Comparison of ENCODE assay signal across 9 mouse cellular contexts in the genomic region with DNA sequence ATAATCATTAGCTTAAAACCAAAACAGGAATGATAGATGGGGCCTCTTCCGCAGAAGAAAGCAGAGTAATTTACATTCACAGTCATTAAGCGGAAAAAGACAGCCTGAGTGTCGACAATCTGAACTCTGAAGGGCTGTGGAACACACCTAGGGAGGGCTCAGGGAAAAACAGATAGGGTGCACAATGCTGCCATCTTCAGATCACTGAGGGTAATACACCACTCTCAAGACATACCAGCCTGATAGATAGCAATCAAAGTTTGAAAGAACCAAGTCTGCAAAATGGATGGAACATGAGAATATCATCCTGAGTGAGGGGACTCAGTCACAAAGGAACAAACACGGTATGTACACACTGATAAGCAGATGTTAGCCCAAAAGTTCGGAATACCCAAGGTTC.
DNase-seq lines count a peak whose midpoint lies in the region; ATAC-seq and TF ChIP-seq lines count a peak whose summit lies in the region.
"Had no signal": no experiment of that assay in that cellular context is flagged by ENCODE, and none has a peak within 500 bp of the region (broad histone marks: within the 10 kb centered on the region; RNA-seq: fewer than 3 reads in every experiment).

No protein-coding gene starts in this region.

- no peaks in the 10 kb centered on the region for H3K27me3 ChIP-seq in thymus, adult 2 months (ENCODE audit: control insufficient read depth, insufficient read depth, low read length)
- H3K27me3 ChIP-seq in kidney, embryonic 14.5 days (ENCODE audit: control insufficient read depth, insufficient read depth, low read length), result no peaks in the 10 kb centered on the region
- H3K27me3 ChIP-seq in limb, embryonic 10.5 days (ENCODE audit: low read depth, poor library complexity, severe bottlenecking), result no peaks in the 10 kb centered on the region
- no peaks in the 10 kb centered on the region for H3K27me3 ChIP-seq in neural tube, embryonic 11.5 days (ENCODE audit: control insufficient read depth, insufficient read depth, low read length)
- H3K27me3 ChIP-seq: embryonic facial prominence, embryonic 12.5 days had no signal

- no peaks in the 10 kb centered on the region for H3K9me3 ChIP-seq in kidney, embryonic 14.5 days (ENCODE audit: control insufficient read depth, low read length)
- H3K9me3 ChIP-seq in limb, embryonic 10.5 days (replicated peaks), result no peaks in the 10 kb centered on the region
- H3K9me3 ChIP-seq in neural tube, embryonic 11.5 days (ENCODE audit: control insufficient read depth, low read length), result no peaks in the 10 kb centered on the region
- H3K9me3 ChIP-seq: embryonic facial prominence, embryonic 12.5 days had no signal

- peak; percentile 4 for DNase-seq in thymus, adult 2 months
- DNase-seq in thymus, postnatal 14 days, result no peak
- peak; percentile 89 for DNase-seq in cerebellum, adult 8-10 months
- peak; percentile 20 to 50 for DNase-seq in frontal cortex, postnatal 25 days (ENCODE audit: low spot score in 2 of 2)
- peak; percentile 52 for DNase-seq in limb, embryonic 10.5 days (ENCODE audit: low spot score)
- peak; percentile 40 for DNase-seq in neural tube, embryonic 11.5 days (ENCODE audit: low spot score)
- DNase-seq in spleen, postnatal 10 days (ENCODE audit: low spot score in 2 of 2), result no peak

- H3K4me3 ChIP-seq in thymus, adult 2 months (ENCODE audit: control insufficient read depth, insufficient read depth, low read length), result no peak overlapping the region
- no peak overlapping the region for H3K4me3 ChIP-seq in kidney, embryonic 14.5 days (ENCODE audit: low read length)
- no peak overlapping the region for H3K4me3 ChIP-seq in limb, embryonic 10.5 days
- H3K4me3 ChIP-seq in neural tube, embryonic 11.5 days (ENCODE audit: low read depth, low read length), result no peak overlapping the region
- H3K4me3 ChIP-seq: embryonic facial prominence, embryonic 12.5 days had no signal

- H3K4me2 ChIP-seq in kidney, embryonic 14.5 days (replicated peaks; ENCODE audit: low read depth, low read length), result no peak overlapping the region
- H3K4me2 ChIP-seq in neural tube, embryonic 11.5 days (ENCODE audit: low read depth), result no peak overlapping the region
- H3K4me2 ChIP-seq: embryonic facial prominence, embryonic 12.5 days had no signal

- ATAC-seq in kidney, embryonic 14.5 days (ENCODE audit: low FRiP score, low TSS enrichment), result peak; percentile 69
- peak; percentile 70 for ATAC-seq in neural tube, embryonic 11.5 days (ENCODE audit: insufficient read depth, low FRiP score, low TSS enrichment)

- no peaks in the 10 kb centered on the region for H3K4me1 ChIP-seq in thymus, adult 2 months (replicated peaks; ENCODE audit: control insufficient read depth, insufficient read depth, low read length)
- no peaks in the 10 kb centered on the region for H3K4me1 ChIP-seq in kidney, embryonic 14.5 days (ENCODE audit: control insufficient read depth, insufficient read depth, low read length)
- no peaks in the 10 kb centered on the region for H3K4me1 ChIP-seq in limb, embryonic 10.5 days
- no peaks in the 10 kb centered on the region for H3K4me1 ChIP-seq in neural tube, embryonic 11.5 days (ENCODE audit: control insufficient read depth, insufficient read depth, low read length)
- H3K4me1 ChIP-seq: embryonic facial prominence, embryonic 12.5 days had no signal

- no peak overlapping the region for H3K27ac ChIP-seq in thymus, adult 2 months (ENCODE audit: control insufficient read depth, insufficient read depth, low read length)
- H3K27ac ChIP-seq in kidney, embryonic 14.5 days (ENCODE audit: low read depth, low read length), result no peak overlapping the region
- no peak overlapping the region for H3K27ac ChIP-seq in limb, embryonic 10.5 days
- H3K27ac ChIP-seq in neural tube, embryonic 11.5 days (ENCODE audit: low read depth, low read length), result no peak overlapping the region
- H3K27ac ChIP-seq: embryonic facial prominence, embryonic 12.5 days had no signal

- H3K36me3 ChIP-seq in thymus, adult 2 months (ENCODE audit: control insufficient read depth, insufficient read depth, low read length), result no peaks in the 10 kb centered on the region
- no peaks in the 10 kb centered on the region for H3K36me3 ChIP-seq in kidney, embryonic 14.5 days (ENCODE audit: control insufficient read depth, insufficient read depth, low read length)
- no peaks in the 10 kb centered on the region for H3K36me3 ChIP-seq in limb, embryonic 10.5 days
- H3K36me3 ChIP-seq in neural tube, embryonic 11.5 days (ENCODE audit: control insufficient read depth, insufficient read depth, low read length), result no peaks in the 10 kb centered on the region; the same call in 1 of the 2 replicates
- H3K36me3 ChIP-seq: embryonic facial prominence, embryonic 12.5 days had no signal

- no peak for TF ChIP-seq CTCF in thymus, adult 2 months (IDR thresholded peaks at IDR 0.05; ENCODE audit: borderline replicate concordance, control insufficient read depth, extremely low read depth, insufficient read depth, low read length, poor library complexity)

- H3K9ac ChIP-seq in kidney, embryonic 14.5 days (ENCODE audit: low read depth, low read length), result no peak overlapping the region
- H3K9ac ChIP-seq in neural tube, embryonic 11.5 days (ENCODE audit: low read length), result no peak overlapping the region
- H3K9ac ChIP-seq: embryonic facial prominence, embryonic 12.5 days had no signal

- 21% methylated on average over 5 of the region's 5 CpGs for WGBS in thymus, adult 2 months
- 10% methylated on average over 5 of the region's 5 CpGs for WGBS in kidney, embryonic 14.5 days
- WGBS in limb, embryonic 10.5 days, result 16% methylated on average over 5 of the region's 5 CpGs
- WGBS in neural tube, embryonic 11.5 days, result 11% methylated on average over 5 of the region's 5 CpGs

- no peak for TF ChIP-seq POLR2A in thymus, adult 2 months (IDR thresholded peaks at IDR 0.05; ENCODE audit: control insufficient read depth, extremely low read depth, insufficient read depth, low read length, poor library complexity)

Comparison
In these comparisons a context has a peak if more than half of its experiments do, and no peak if none do; other contexts are left out.
1. DNase-seq: peak in thymus, adult 2 months (single experiment), cerebellum, adult 8-10 months (single experiment), frontal cortex, postnatal 25 days (2 of 2), limb, embryonic 10.5 days (single experiment) and neural tube, embryonic 11.5 days (single experiment); none in thymus, postnatal 14 days (single experiment) and spleen, postnatal 10 days (0 of 2).